Mouse (Mus musculus) embryonic facial prominence, embryonic 12.5 days (tissue): ENCODE results near the gene Myo3b. TPM values are rescaled to one million over a fixed set of nuclear protein-coding genes. Genes with fewer than 3 reads are reported as not detected.

Experiments used
- ATAC-seq: fragments of 200-750 bp; cut with Nextera tagmentation; 2 replicates; pipeline ENCODE4 v1.8.0; 2017; ENCODE audit not compliant: insufficient number of reproducible peaks, insufficient read depth, low FRiP score, low TSS enrichment
- H3K27ac ChIP-seq: fragments of 300-500 bp; sonication (generic); 2 replicates; pipeline ENCODE4 v1.5.1; 2016; ENCODE audit warnings: mild to moderate bottlenecking
- H3K27me3 ChIP-seq: fragments of 300-500 bp; sonication (generic); 2 replicates; pipeline ENCODE4 v1.6.1; 2016; ENCODE audit warnings: mild to moderate bottlenecking, moderate library complexity
- H3K36me3 ChIP-seq: fragments of 300-500 bp; sonication (generic); 2 replicates; pipeline ENCODE4 v1.6.1; 2016; ENCODE audit warnings: mild to moderate bottlenecking
- H3K4me1 ChIP-seq: fragments of 300-500 bp; sonication (generic); 2 replicates; pipeline ENCODE4 v1.6.1; 2016
- H3K4me2 ChIP-seq: fragments of 300-500 bp; sonication (generic); replicated peaks from 2 replicates; pipeline ENCODE4 v1.6.1; 2016; ENCODE audit warnings: mild to moderate bottlenecking, moderate library complexity
- H3K4me3 ChIP-seq: fragments of 300-500 bp; sonication (generic); 2 replicates; pipeline ENCODE4 v1.5.1; 2016; ENCODE audit warnings: mild to moderate bottlenecking
- H3K9ac ChIP-seq: fragments of 300-500 bp; sonication (generic); 2 replicates; pipeline ENCODE4 v1.6.1; 2016; ENCODE audit warnings: mild to moderate bottlenecking, moderate library complexity
- H3K9me3 ChIP-seq: fragments of 300-500 bp; sonication (generic); 2 replicates; pipeline ENCODE4 v1.6.1; 2016; ENCODE audit warnings: mild to moderate bottlenecking, moderate library complexity
- WGBS: fragments of 180-500 bp; shearing (Covaris S2); methylation state at CpG from one replicate; pipeline ENCODE4 v1.1.7; 2016; 5-methylcytosine and 5-hydroxymethylcytosine counted together
- polyA plus RNA-seq: library from polyadenylated mRNA; unstranded; fragments of >200 nt; fragmentation: Nextera tagmentation; extraction: Ambion mirVana; gene quantifications from 2 replicates; pipeline ENCODE4 v1.2.1, GENCODE M21; 2016

The Myo3b gene
- polyA plus RNA-seq, 1 experiment from 2014 or later = 0.12 TPM

GRCm38 (mm10) chr2:70347511-70347910, 308.6 kb downstream of the Myo3b start:
- H3K9me3 ChIP-seq = no peaks in the 10 kb centered on the region
- H3K27me3 ChIP-seq = no peaks in the 10 kb centered on the region
- no peaks in the 10 kb centered on the region for H3K4me1 ChIP-seq
- 26% methylated on average over 1 of the region's 1 CpGs for WGBS
- ATAC-seq = no peak
- H3K27ac ChIP-seq = no peak overlapping the region
- no peak overlapping the region for H3K4me3 ChIP-seq
- no peak overlapping the region for H3K4me2 ChIP-seq
- no peaks in the 10 kb centered on the region for H3K36me3 ChIP-seq
- H3K9ac ChIP-seq = no peak overlapping the region

GRCm38 (mm10) chr2:70348793-70349553, 310.0 kb downstream of the Myo3b start:
- H3K4me3 ChIP-seq = no peak overlapping the region
- no peaks in the 10 kb centered on the region for H3K36me3 ChIP-seq
- ATAC-seq = no peak
- no peak overlapping the region for H3K4me2 ChIP-seq
- no peak overlapping the region for H3K27ac ChIP-seq
- no peak overlapping the region for H3K9ac ChIP-seq
- H3K27me3 ChIP-seq = no peaks in the 10 kb centered on the region
- no peaks in the 10 kb centered on the region for H3K4me1 ChIP-seq
- WGBS = 59% methylated on average over 11 of the region's 11 CpGs
- H3K9me3 ChIP-seq = no peaks in the 10 kb centered on the region

- Histone ChIP-seq H3K9me3 (no peaks in the 10 kb centered on the region), H3K27ac (no peak overlapping the region), H3K4me3 (no peak overlapping the region), H3K9ac (no peak overlapping the region), H3K27me3 (no peaks in the 10 kb centered on the region), H3K36me3 (no peaks in the 10 kb centered on the region), H3K4me2 (no peak overlapping the region), H3K4me1 (no peaks in the 10 kb centered on the region)
- ATAC-seq = no peak
- 86% methylated on average over 10 of the region's 10 CpGs for WGBS
These were observed 313.7 kb downstream of the Myo3b start for GRCm38 (mm10) chr2:70352435-70353165.

- no peaks in the 10 kb centered on the region for H3K27me3 ChIP-seq
- H3K4me1 ChIP-seq = no peaks in the 10 kb centered on the region
- no peak overlapping the region for H3K9ac ChIP-seq
- H3K9me3 ChIP-seq = no peaks in the 10 kb centered on the region
- no peak overlapping the region for H3K4me3 ChIP-seq
- H3K27ac ChIP-seq = no peak overlapping the region
- no peak for ATAC-seq
- H3K4me2 ChIP-seq = no peak overlapping the region
- 82% methylated on average over 4 of the region's 4 CpGs for WGBS
- no peaks in the 10 kb centered on the region for H3K36me3 ChIP-seq
These were observed 315.1 kb downstream of the Myo3b start for GRCm38 (mm10) chr2:70354056-70354455.

- Histone ChIP-seq H3K9me3 (no peaks in the 10 kb centered on the region), H3K9ac (no peak overlapping the region), H3K4me3 (no peak overlapping the region), H3K4me1 (no peaks in the 10 kb centered on the region), H3K4me2 (no peak overlapping the region), H3K27ac (no peak overlapping the region), H3K36me3 (no peaks in the 10 kb centered on the region), H3K27me3 (no peaks in the 10 kb centered on the region)
- 86% methylated on average over 2 of the region's 2 CpGs for WGBS
- ATAC-seq = no peak
These were observed 316.1 kb downstream of the Myo3b start for GRCm38 (mm10) chr2:70355026-70355425.

- Histone ChIP-seq H3K27me3 (no peaks in the 10 kb centered on the region), H3K4me3 (no peak overlapping the region), H3K27ac (no peak overlapping the region), H3K4me2 (no peak overlapping the region), H3K9me3 (no peaks in the 10 kb centered on the region), H3K36me3 (no peaks in the 10 kb centered on the region), H3K4me1 (no peaks in the 10 kb centered on the region), H3K9ac (no peak overlapping the region)
- ATAC-seq = no peak
- WGBS = 88% methylated on average over 6 of the region's 6 CpGs
These were observed 330.5 kb downstream of the Myo3b start for GRCm38 (mm10) chr2:70369421-70369820.

- ATAC-seq = no peak
- Histone ChIP-seq H3K27me3 (0 out of 2 replicates have a peak, but pooled peaks cover 2% of the 10 kb centered on the region), H3K4me1 (peaks cover 12% of the 10 kb centered on the region), H3K9ac (no peak overlapping the region), H3K27ac (no peak overlapping the region), H3K9me3 (no peaks in the 10 kb centered on the region), H3K4me2 (no peak overlapping the region), H3K4me3 (no peak overlapping the region), H3K36me3 (no peaks in the 10 kb centered on the region)
- 42% methylated on average over 6 of the region's 6 CpGs for WGBS
These were observed 340.4 kb downstream of the Myo3b start for GRCm38 (mm10) chr2:70379341-70379740.

- H3K36me3 ChIP-seq = no peaks in the 10 kb centered on the region
- H3K27ac ChIP-seq = no peak overlapping the region
- H3K4me2 ChIP-seq = no peak overlapping the region; the same call in 1 of the 2 replicates
- no peaks in the 10 kb centered on the region for H3K9me3 ChIP-seq
- no peak overlapping the region for H3K4me3 ChIP-seq
- no peak overlapping the region for H3K9ac ChIP-seq
- H3K27me3 ChIP-seq = 0 out of 2 replicates have a peak, but pooled peaks cover 2% of the 10 kb centered on the region
- 18% methylated on average over 6 of the region's 6 CpGs for WGBS
- H3K4me1 ChIP-seq = peaks cover 12% of the 10 kb centered on the region
- ATAC-seq = no peak
These were observed 341.0 kb downstream of the Myo3b start for GRCm38 (mm10) chr2:70379939-70380338.

- Histone ChIP-seq H3K9me3 (no peaks in the 10 kb centered on the region), H3K4me3 (no peak overlapping the region), H3K36me3 (no peaks in the 10 kb centered on the region), H3K27me3 (no peaks in the 10 kb centered on the region), H3K4me2 (no peak overlapping the region), H3K4me1 (peaks cover 10% of the 10 kb centered on the region), H3K27ac (no peak overlapping the region), H3K9ac (no peak overlapping the region)
- ATAC-seq = no peak
- 30% methylated on average over 6 of the region's 6 CpGs for WGBS
These were observed 349.7 kb downstream of the Myo3b start for GRCm38 (mm10) chr2:70388645-70389044.

- WGBS = 81% methylated on average over 1 of the region's 1 CpGs
- H3K27ac ChIP-seq = no peak overlapping the region
- no peak overlapping the region for H3K9ac ChIP-seq
- no peaks in the 10 kb centered on the region for H3K9me3 ChIP-seq
- no peaks in the 10 kb centered on the region for H3K27me3 ChIP-seq
- ATAC-seq = no peak
- peaks cover 10% of the 10 kb centered on the region for H3K4me1 ChIP-seq
- H3K36me3 ChIP-seq = no peaks in the 10 kb centered on the region
- H3K4me2 ChIP-seq = no peak overlapping the region
- no peak overlapping the region for H3K4me3 ChIP-seq
These were observed 350.2 kb downstream of the Myo3b start for GRCm38 (mm10) chr2:70389162-70389561.

- no peak for ATAC-seq
- WGBS = 75% methylated on average over 9 of the region's 9 CpGs
These were observed 358.9 kb downstream of the Myo3b start for GRCm38 (mm10) chr2:70397734-70398276.

More at GRCm38 (mm10) chr2:70397734-70398276, 358.9 kb downstream of the Myo3b start:
- H3K4me2 ChIP-seq = no peak overlapping the region
- H3K36me3 ChIP-seq = no peaks in the 10 kb centered on the region
- H3K4me3 ChIP-seq = no peak overlapping the region
- no peaks in the 10 kb centered on the region for H3K27me3 ChIP-seq
- H3K9me3 ChIP-seq = no peaks in the 10 kb centered on the region
- no peak overlapping the region for H3K27ac ChIP-seq
- no peak overlapping the region for H3K9ac ChIP-seq
- H3K4me1 ChIP-seq = no peaks in the 10 kb centered on the region
